Mouse (Mus musculus) forebrain, embryonic 12.5 days (tissue): ENCODE measurements around the gene Gm47985. TPM values are rescaled to one million over a fixed set of nuclear protein-coding genes. Genes with fewer than 3 reads are reported as not detected.

ENCODE experiments used
- ATAC-seq: fragments of 200-750 bp; cut with Nextera tagmentation; 2 replicates; pipeline ENCODE4 v1.8.0; 2017; ENCODE audit warnings: moderate TSS enrichment; ENCODE audit not compliant: low FRiP score
- H3K27ac ChIP-seq: fragments of 300-500 bp; sonication (generic); 2 replicates; pipeline ENCODE4 v1.5.1; 2016; ENCODE audit warnings: mild to moderate bottlenecking
- H3K27me3 ChIP-seq: fragments of 300-500 bp; sonication (generic); 2 replicates; pipeline ENCODE4 v1.6.1; 2016; ENCODE audit warnings: mild to moderate bottlenecking
- H3K36me3 ChIP-seq: fragments of 300-500 bp; sonication (generic); replicated peaks from 2 replicates; pipeline ENCODE4 v1.6.1; 2016; ENCODE audit warnings: mild to moderate bottlenecking
- H3K4me1 ChIP-seq: fragments of 300-500 bp; sonication (generic); 2 replicates; pipeline ENCODE4 v1.6.1; 2016
- H3K4me2 ChIP-seq: fragments of 300-500 bp; sonication (generic); 2 replicates; pipeline ENCODE4 v1.6.1; 2016; ENCODE audit warnings: mild to moderate bottlenecking, moderate library complexity
- H3K4me3 ChIP-seq: fragments of 300-500 bp; sonication (generic); replicated peaks from 2 replicates; pipeline ENCODE4 v1.5.1; 2016; ENCODE audit warnings: mild to moderate bottlenecking
- H3K9ac ChIP-seq: fragments of 300-500 bp; sonication (generic); 2 replicates; pipeline ENCODE4 v1.6.1; 2016; ENCODE audit warnings: mild to moderate bottlenecking
- H3K9me3 ChIP-seq: fragments of 300-500 bp; sonication (generic); 2 replicates; pipeline ENCODE4 v1.6.1; 2016
- WGBS: fragments of 180-500 bp; shearing (Covaris S2); methylation state at CpG from one replicate; pipeline ENCODE4 v1.1.7; 2016; 5-methylcytosine and 5-hydroxymethylcytosine counted together
- polyA plus RNA-seq: library from polyadenylated mRNA; unstranded; fragments of >200 nt; fragmentation: Nextera tagmentation; extraction: Ambion mirVana; gene quantifications from 2 replicates; pipeline ENCODE4 v1.2.1, GENCODE M21; 2016

Gene Gm47985
- polyA plus RNA-seq, 1 experiment from 2014 or later: 0.95 TPM

DNA sequence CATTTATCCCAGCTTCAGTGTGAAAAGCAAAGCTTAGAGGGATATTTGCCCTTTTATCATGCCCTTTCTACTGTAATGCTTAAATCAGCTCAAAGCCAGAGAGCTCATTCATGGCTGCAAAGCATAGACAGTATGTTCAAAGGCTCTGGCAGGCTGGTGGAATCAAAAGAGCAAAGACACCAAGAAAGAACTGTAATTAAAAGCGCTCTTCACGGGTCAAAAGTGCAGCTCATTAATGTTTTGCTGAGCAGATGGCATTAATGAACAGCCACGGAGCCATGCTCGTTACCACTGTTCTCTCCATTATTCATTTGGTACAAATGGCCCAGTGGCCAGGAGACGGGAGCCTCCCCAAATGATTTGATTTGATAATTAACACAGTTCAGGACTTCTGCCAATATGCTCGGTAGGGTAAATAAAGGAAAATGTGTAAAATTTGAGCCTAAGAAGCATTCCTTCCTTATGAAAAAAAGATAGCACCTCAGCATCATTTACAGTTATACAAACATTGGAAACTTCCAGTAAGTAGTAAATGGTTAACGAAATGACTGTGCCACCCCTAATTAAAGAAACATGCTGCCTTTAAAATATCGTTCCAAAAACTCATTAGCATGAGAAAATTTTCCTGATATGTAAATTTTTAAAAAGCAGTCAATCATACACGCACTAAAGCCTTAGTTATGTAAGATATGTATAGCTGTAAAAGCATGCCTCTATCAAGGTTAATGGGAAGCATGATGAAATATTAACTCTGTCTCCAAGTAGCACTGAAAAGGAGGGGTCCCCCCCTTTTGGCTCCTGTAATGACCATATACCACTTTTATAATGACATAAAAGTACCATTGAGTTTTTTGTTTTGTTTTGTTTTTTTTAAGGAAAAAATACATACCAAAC lies 24.1 kb upstream of the Gm47985 start:
- H3K4me1 ChIP-seq: peaks cover 8% of the 10 kb centered on the region
- no peaks in the 10 kb centered on the region for H3K36me3 ChIP-seq
- no peak overlapping the region for H3K4me3 ChIP-seq
- H3K9ac ChIP-seq: no peak overlapping the region
- H3K4me2 ChIP-seq: no peak overlapping the region
- H3K27ac ChIP-seq: 0 out of 2 replicates have a peak overlapping the region, but pooled peaks have one; percentile 37
- ATAC-seq: peak; percentile 90
- H3K9me3 ChIP-seq: no peaks in the 10 kb centered on the region
- H3K27me3 ChIP-seq: no peaks in the 10 kb centered on the region
- 28% methylated on average over 9 of the region's 9 CpGs for WGBS

DNA sequence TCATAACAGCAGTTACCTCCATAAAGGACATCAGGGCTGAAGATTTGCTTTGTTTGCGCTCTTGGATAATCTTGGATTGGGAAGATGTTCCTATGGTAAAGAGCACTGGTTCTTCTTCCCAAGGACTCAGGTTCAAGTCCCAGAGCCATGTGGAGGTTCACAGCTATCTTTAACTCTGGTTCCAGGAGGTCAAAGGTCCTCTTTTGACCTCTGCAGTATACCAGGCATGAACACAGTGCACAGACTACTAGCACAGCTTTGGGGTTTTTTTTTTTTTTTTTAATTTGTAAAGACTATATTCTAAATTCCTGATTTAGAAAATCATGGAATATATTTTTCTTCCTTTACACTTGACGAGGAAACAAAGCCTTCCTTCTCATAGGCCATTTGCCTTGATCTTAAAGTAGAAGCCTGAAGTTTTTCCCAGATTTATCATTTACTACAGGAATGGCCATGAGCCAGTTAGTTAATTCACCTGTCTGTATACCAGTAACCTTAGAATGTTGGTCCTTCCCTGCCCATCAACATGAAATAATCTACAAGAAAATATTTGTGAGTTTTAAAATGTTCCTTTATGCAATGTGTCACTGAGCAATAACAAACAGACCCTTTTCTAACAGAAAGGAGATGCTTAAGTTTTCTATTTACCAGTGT lies 23.4 kb upstream of the Gm47985 start:
- no peaks in the 10 kb centered on the region for H3K9me3 ChIP-seq

DNA sequence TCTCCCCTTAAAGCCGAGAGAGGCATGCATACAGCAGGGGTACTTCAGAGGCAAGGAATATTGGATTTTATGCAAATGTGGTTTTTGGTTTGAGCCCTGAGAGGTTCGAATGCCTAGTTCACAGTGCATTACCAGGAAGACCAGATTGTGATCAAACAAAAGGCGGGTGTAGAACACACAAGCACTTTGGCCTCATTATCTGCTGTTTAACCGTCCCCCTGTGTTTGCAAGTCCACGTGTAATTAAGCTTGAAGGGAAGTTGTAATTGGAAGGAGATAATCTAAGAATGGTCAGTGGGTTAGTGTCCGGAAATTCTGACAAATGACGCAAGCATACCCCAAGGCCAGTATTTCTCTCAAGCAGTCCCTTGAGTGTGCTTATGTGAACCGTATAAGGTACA lies 16.3 kb upstream of the Gm47985 start:
- Histone ChIP-seq H3K4me2 (no peak overlapping the region), H3K9me3 (no peaks in the 10 kb centered on the region), H3K27ac (0 out of 2 replicates have a peak overlapping the region, but pooled peaks have one; percentile 1), H3K4me1 (peaks cover 24% of the 10 kb centered on the region), H3K4me3 (no peak overlapping the region), H3K36me3 (no peaks in the 10 kb centered on the region), H3K27me3 (peaks cover 3% of the 10 kb centered on the region; the same call in 1 of the 2 replicates), H3K9ac (no peak overlapping the region)
- peak; percentile 5; the same call in 1 of the 2 replicates for ATAC-seq
- 24% methylated on average over 8 of the region's 8 CpGs for WGBS

More for the DNA sequence above, 23.4 kb upstream of the Gm47985 start:
- no peak for ATAC-seq
- H3K27me3 ChIP-seq: no peaks in the 10 kb centered on the region
- no peaks in the 10 kb centered on the region for H3K36me3 ChIP-seq
- no peak overlapping the region for H3K4me2 ChIP-seq
- peaks cover 8% of the 10 kb centered on the region for H3K4me1 ChIP-seq
- no peak overlapping the region for H3K9ac ChIP-seq
- no peak overlapping the region for H3K27ac ChIP-seq
- H3K4me3 ChIP-seq: no peak overlapping the region
- 78% methylated on average over 2 of the region's 2 CpGs for WGBS

DNA sequence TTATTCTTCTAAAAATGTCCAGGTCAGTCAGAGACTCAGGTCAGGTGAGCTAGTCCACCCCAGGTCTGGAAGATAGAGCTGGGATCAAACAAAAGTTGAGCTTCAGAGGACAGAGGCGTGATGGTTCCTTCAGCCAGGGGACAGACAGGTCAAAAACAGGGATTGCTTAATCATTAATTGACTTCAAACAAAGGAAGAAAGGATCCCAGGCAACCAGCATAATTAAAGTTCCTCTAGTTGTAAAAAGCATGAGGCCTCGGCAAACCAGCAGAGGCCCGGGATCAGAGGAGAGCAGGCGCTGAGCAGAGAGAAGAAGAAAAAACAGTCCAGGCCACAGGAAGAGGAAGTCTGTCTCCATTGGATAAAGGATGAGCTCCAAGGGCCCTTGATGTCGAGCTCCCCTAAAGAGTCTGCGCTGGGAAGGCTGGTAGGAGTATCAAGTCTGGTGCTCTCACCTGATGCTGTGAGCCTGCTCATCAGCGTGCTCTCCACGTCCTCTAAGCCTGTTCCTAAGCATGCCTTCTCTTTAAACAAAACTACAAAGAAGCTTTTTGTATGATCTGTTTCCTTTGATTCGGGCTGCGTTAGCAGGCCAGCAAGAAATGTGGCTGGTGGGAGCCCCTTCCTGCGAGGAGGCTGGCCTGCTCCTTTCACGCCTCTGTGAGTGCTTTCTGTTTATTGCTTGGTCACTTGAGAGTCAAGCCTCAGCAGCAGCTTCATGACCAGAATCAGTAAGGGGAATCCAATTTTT lies 14.9 kb upstream of the Gm47985 start:
- H3K9ac ChIP-seq: no peak overlapping the region
- H3K27ac ChIP-seq: peak overlapping the region; percentile 84
- no peaks in the 10 kb centered on the region for H3K9me3 ChIP-seq
- WGBS: 8% methylated on average over 12 of the region's 12 CpGs
- peak; percentile 78 for ATAC-seq
- no peaks in the 10 kb centered on the region for H3K36me3 ChIP-seq
- no peak overlapping the region for H3K4me3 ChIP-seq
- H3K4me1 ChIP-seq: peaks cover 24% of the 10 kb centered on the region
- H3K4me2 ChIP-seq: peak overlapping the region; percentile 16
- H3K27me3 ChIP-seq: peaks cover 3% of the 10 kb centered on the region; the same call in 1 of the 2 replicates

DNA sequence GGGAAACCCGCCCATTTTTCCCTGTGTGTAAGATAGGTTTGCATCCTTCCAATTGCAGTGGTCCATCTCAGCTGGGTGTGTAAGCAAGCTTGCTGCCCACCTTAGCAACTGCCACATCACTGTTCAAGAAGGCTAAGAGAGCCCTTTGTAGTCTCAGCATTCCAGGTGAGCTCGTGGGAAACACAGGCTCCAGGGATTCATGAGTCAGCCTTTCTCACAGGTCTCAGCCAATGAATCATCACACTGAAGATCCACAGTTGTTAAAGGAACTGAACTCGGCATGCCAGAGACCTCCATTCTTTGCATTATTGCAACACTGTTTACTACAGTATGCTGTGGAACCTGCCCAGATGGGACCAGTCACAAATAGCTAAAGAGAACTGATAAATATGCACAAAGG lies 13.7 kb upstream of the Gm47985 start:
- H3K4me3 ChIP-seq: no peak overlapping the region
- no peak overlapping the region for H3K27ac ChIP-seq
- H3K9ac ChIP-seq: no peak overlapping the region
- H3K27me3 ChIP-seq: peaks cover 3% of the 10 kb centered on the region; the same call in 1 of the 2 replicates
- ATAC-seq: no peak
- no peaks in the 10 kb centered on the region for H3K36me3 ChIP-seq
- 64% methylated on average over 3 of the region's 3 CpGs for WGBS
- no peaks in the 10 kb centered on the region for H3K9me3 ChIP-seq
- peaks cover 24% of the 10 kb centered on the region for H3K4me1 ChIP-seq
- no peak overlapping the region for H3K4me2 ChIP-seq

DNA sequence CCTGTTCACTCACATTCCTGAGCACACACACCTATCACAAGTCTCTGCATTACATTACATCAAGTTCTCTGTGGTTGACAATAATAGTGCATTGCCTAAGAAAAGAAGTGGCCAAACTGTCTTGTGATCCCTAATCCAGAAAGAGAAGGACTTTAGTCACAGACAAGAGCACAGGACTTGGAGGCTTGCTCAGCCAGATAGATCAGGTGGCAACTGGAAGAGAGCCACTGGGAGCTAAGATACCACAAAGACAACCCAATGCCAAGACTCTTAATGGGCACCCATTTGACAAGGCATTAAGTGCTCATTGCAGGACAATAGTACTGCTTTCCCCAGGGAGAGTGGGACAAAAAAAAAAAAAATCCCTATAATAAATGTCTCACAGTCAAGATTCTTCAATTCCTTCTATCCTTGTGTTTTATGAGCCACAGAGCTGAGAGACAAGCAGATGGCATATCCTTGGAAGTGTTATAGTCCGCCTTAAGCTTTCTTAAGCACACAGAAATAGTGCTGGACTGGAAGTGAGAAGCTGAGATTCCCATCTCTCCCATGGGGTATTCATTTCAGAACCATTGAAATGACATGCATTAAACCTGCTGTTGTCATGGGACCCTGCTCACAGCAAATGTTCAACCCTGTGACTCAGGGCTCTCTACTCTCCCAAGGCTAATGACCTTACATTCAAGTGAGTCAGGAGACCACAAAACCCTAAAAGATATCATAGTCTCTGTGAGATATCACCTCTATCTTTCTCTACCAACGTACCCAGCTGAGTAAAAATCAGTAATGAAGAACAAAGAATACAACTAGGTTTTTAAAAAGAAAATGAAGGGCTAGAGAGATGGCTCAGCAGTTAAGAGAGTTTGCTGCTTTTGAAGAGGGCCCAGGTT lies 10.5 kb upstream of the Gm47985 start:
- H3K9ac ChIP-seq: no peak overlapping the region
- no peaks in the 10 kb centered on the region for H3K9me3 ChIP-seq
- 86% methylated on average over 2 of the region's 2 CpGs for WGBS
- ATAC-seq: no peak
- no peak overlapping the region for H3K4me2 ChIP-seq
- H3K4me3 ChIP-seq: no peak overlapping the region
- no peak overlapping the region for H3K27ac ChIP-seq
- H3K36me3 ChIP-seq: no peaks in the 10 kb centered on the region
- H3K4me1 ChIP-seq: peaks cover 20% of the 10 kb centered on the region
- H3K27me3 ChIP-seq: no peaks in the 10 kb centered on the region

DNA sequence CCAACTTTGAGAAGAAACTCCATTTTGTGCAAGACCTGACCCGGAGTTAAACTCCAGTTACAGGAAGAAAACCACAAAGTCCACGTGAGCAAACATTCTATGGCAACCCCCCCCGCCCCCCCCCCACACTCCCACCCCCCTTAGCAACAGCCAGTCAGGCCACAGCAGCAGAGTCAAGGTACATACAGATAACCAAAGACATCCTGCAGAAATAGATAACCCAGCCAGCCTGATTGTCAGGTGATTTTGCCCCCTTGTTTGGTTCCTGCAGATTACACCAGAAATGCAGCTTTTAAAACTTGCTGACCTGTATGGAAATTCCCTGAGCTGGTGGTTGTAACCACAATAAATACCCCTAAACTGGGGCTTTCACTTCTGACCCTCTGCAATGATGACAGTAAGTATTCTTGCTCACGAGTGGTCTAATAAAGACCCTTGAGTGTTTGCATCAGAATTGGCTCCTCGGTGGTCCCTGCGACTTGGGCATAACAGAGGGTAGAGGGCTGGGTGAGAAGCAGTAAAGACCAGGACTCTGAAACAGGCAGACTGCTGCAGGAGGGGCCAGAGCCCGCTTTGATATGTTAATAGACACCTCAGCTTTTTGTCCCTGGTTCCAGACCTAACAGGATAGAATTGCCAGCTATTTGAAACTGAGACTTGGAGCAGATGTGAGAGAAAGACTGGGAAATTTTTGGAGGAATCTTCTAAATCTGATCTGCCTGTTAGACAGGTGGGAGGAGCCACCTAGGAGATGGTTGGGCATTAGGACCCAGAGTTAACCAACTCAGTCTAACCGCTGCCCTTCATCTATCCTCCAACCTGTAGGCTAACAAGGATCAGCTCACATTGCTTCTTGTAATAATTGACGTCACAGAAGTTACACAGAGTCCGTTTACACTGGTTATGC lies 5.1 kb upstream of the Gm47985 start:
- Histone ChIP-seq H3K36me3 (no peaks in the 10 kb centered on the region), H3K4me2 (peak overlapping the region; percentile 45), H3K4me1 (peaks cover 20% of the 10 kb centered on the region), H3K9me3 (no peaks in the 10 kb centered on the region), H3K27ac (peak overlapping the region; percentile 53), H3K9ac (no peak overlapping the region), H3K27me3 (no peaks in the 10 kb centered on the region), H3K4me3 (peak overlapping the region; percentile 15; the same call in 1 of the 2 replicates)
- ATAC-seq: peak; percentile 75
- WGBS: 1% methylated on average over 10 of the region's 10 CpGs

DNA sequence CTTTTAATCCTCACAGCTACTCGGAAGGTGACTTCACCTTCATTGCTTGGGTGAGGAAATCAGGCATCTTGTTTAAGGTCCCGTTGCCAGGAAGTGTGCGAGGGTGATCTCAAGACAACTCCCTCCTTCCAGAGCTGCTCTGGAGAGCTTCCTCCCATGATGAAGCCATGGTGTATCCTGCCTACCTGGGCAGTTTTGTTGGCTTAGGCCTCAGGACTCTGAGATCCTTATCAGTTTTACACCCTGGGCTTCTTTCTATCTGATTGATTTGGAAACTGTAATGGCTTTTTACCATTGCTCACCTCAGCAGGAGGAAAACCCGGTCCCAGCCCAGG lies 4.4 kb upstream of the Gm47985 start:
- H3K9me3 ChIP-seq: no peaks in the 10 kb centered on the region
- H3K4me1 ChIP-seq: peaks cover 20% of the 10 kb centered on the region
- H3K27me3 ChIP-seq: no peaks in the 10 kb centered on the region
- H3K4me3 ChIP-seq: peak overlapping the region; percentile 15; the same call in 1 of the 2 replicates
- peak; percentile 36; the same call in 1 of the 2 replicates for ATAC-seq
- WGBS: 14% methylated on average over 4 of the region's 4 CpGs
- no peak overlapping the region for H3K9ac ChIP-seq
- peak overlapping the region; percentile 53; the same call in 1 of the 2 replicates for H3K27ac ChIP-seq
- H3K36me3 ChIP-seq: no peaks in the 10 kb centered on the region
- peak overlapping the region; percentile 45 for H3K4me2 ChIP-seq

DNA sequence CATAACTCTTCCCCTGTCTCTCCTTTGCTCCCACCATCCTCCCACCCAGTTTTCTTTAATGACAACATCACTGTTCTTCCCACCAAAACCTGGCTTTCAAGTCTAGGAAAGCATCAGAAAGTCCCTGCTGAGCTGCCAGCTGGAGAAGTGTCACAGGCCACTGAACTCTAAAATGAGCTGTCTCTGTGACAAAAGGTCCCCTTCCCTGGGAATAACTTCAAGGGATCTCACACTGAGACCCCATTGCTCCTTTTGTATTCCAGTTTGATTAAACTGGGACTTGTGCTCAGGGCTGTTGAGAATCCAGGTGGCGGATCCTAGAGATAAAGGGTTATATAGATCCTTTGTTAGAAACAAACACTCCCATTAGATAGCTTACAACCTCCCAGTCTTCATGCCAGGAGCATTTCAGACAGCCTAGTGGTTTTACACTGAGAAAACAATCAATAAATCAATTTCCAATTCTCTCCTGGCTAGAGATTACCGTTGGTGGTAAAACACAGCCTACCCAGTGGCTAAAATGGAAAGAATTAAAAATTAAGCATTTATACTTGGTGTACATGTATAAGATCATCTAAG lies 3.7 kb upstream of the Gm47985 start:
- Histone ChIP-seq H3K9me3 (no peaks in the 10 kb centered on the region), H3K4me2 (no peak overlapping the region), H3K9ac (no peak overlapping the region), H3K27ac (no peak overlapping the region), H3K27me3 (no peaks in the 10 kb centered on the region), H3K4me1 (peaks cover 20% of the 10 kb centered on the region), H3K4me3 (no peak overlapping the region), H3K36me3 (no peaks in the 10 kb centered on the region)
- 0 out of 2 replicates have a peak, but pooled peaks have one; percentile 40 for ATAC-seq
- WGBS: 22% methylated on average over 2 of the region's 2 CpGs

DNA sequence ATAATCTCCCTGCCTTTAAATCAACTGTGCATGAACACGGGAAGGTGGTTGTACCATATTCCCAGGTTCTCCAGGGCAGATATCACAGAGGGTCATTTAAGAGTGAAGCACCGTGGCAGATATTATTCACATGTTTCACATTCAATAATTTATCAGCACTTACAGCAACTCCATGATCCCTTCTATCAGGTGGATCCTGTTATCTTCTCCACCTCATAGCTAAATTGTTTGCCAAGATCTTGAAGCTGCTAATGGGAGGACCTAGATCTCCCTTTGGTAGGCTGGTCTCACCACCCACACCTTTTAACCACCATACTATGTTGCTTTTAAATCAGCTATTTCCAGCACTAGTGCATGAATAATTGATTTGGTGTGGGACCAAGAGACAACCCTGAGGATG lies 2.2 kb upstream of the Gm47985 start:
- Histone ChIP-seq H3K27ac (no peak overlapping the region), H3K4me3 (no peak overlapping the region), H3K4me1 (peaks cover 20% of the 10 kb centered on the region), H3K9me3 (no peaks in the 10 kb centered on the region), H3K9ac (no peak overlapping the region), H3K36me3 (no peaks in the 10 kb centered on the region), H3K27me3 (no peaks in the 10 kb centered on the region), H3K4me2 (no peak overlapping the region)
- ATAC-seq: no peak
- 85% methylated on average over 2 of the region's 2 CpGs for WGBS
